Mouse (Mus musculus) neural tube, embryonic 12.5 days (tissue): ENCODE data around the gene Polrmt. TPM values are rescaled to one million over a fixed set of nuclear protein-coding genes. Genes with fewer than 3 reads are reported as not detected.
A peak's percentile ranks its signal among the peaks of the same experiment; 100 is the strongest.

Experiments
- ATAC-seq: fragments of 200-750 bp; cut with Nextera tagmentation; 2 replicates; pipeline ENCODE4 v1.8.0; 2017; ENCODE audit warnings: low read depth, mild to moderate bottlenecking, moderate TSS enrichment, moderate library complexity; ENCODE audit not compliant: low FRiP score
- H3K27ac ChIP-seq: fragments of 300-500 bp; sonication (generic); 2 replicates; pipeline ENCODE4 v1.5.1; 2016
- H3K27me3 ChIP-seq: fragments of 300-500 bp; sonication (generic); replicated peaks from 2 replicates; pipeline ENCODE4 v1.6.1; 2016; ENCODE audit warnings: mild to moderate bottlenecking
- H3K36me3 ChIP-seq: fragments of 300-500 bp; sonication (generic); 2 replicates; pipeline ENCODE4 v1.6.1; 2016; ENCODE audit warnings: mild to moderate bottlenecking
- H3K4me1 ChIP-seq: fragments of 300-500 bp; sonication (generic); 2 replicates; pipeline ENCODE4 v1.6.1; 2016
- H3K4me2 ChIP-seq: fragments of 300-500 bp; sonication (generic); replicated peaks from 2 replicates; pipeline ENCODE4 v1.6.1; 2016; ENCODE audit warnings: mild to moderate bottlenecking
- H3K4me3 ChIP-seq: fragments of 300-500 bp; sonication (generic); 2 replicates; pipeline ENCODE4 v1.5.1; 2016
- H3K9ac ChIP-seq: fragments of 300-500 bp; sonication (generic); 2 replicates; pipeline ENCODE4 v1.6.1; 2016; ENCODE audit warnings: mild to moderate bottlenecking
- H3K9me3 ChIP-seq: fragments of 300-500 bp; sonication (generic); 2 replicates; pipeline ENCODE4 v1.6.1; 2016; ENCODE audit warnings: mild to moderate bottlenecking
- WGBS: fragments of 180-500 bp; shearing (Covaris S2); methylation state at CpG from one replicate; pipeline ENCODE4 v1.1.7; 2016; 5-methylcytosine and 5-hydroxymethylcytosine counted together
- polyA plus RNA-seq: library from polyadenylated mRNA; unstranded; fragments of >200 nt; fragmentation: Nextera tagmentation; extraction: Ambion mirVana; gene quantifications from 2 replicates; pipeline ENCODE4 v1.2.1, GENCODE M21; 2016

Gene Polrmt
- polyA plus RNA-seq, 1 experiment from 2014 or later: 44.7 TPM

DNA sequence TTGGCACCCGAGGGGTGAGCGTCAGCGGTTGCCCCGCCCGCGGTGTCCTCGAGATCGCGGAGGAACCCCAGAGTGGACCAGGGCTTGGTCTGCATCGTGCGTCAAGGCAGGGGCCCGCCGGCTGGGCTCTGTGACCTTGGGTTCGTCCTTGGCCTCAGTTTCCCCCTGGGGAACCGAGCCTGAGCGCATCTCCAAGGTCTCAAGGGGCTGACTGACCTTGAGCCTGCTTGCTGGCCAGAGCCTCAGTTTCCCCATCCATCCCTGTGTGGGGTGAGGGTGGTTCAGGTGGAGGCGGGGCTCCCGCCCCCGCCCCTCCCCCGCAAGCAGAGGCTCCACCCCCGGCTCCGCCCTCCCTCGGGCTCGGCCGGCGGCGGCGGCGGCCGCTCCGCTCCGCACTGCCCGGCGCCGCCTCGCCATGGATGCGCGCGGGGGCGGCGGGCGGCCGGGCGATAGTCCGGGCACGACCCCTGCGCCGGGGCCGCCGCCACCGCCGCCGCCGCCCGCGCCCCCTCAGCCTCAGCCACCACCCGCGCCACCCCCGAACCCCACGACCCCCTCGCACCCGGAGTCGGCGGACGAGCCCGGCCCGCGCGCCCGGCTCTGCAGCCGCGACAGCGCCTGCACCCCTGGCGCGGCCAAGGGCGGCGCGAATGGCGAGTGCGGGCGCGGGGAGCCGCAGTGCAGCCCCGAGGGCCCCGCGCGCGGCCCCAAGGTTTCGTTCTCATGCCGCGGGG, 30.0 kb downstream of the Polrmt start, which contains the start of gene Hcn2:
Gene Hcn2 (plus strand): TSS at position 381 of the 734 bp plus-strand sequence.
- peak within 1 kb of the TSS; percentile 56 for H3K4me3 ChIP-seq
- H3K36me3 ChIP-seq: peaks cover 8% of the 10 kb centered on the region
- peak within 1 kb of the TSS; percentile 65 for H3K9ac ChIP-seq
- H3K4me2 ChIP-seq: peak within 1 kb of the TSS; percentile 96
- no peaks in the 10 kb centered on the region for H3K9me3 ChIP-seq
- H3K27me3 ChIP-seq: peaks cover 58% of the 10 kb centered on the region
- H3K27ac ChIP-seq: no peak within 1 kb of the TSS
- H3K4me1 ChIP-seq: peaks cover 21% of the 10 kb centered on the region
- WGBS: 1% methylated on average over 83 of the region's 91 CpGs
- ATAC-seq: peak; percentile 36; the same call in 1 of the 2 replicates

DNA sequence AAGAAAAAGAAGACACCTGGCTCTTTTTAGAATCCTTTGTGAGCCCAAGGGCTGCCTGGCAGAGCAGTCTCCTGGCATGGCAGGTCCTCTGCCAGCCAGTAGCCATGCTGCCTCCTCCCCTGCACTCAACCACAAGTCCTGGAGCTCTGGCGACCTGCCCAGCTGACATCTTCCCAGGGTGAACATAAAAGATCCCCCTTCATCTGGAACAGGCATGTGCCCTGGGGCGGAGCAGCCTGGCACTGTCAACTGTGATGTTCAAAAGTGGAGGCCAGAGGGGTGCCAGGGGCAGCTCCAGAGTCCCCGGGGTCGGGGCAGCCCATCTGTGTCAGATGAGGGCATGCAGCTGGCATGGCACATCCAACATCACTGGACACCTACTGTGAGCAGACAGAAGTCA, 31.4 kb downstream of the Polrmt start:
- 60% methylated on average over 4 of the region's 4 CpGs for WGBS
- Histone ChIP-seq H3K9ac (no peak overlapping the region), H3K27me3 (peaks cover 53% of the 10 kb centered on the region), H3K36me3 (peaks cover 22% of the 10 kb centered on the region), H3K9me3 (no peaks in the 10 kb centered on the region), H3K4me1 (peaks cover 21% of the 10 kb centered on the region), H3K4me3 (no peak overlapping the region), H3K27ac (no peak overlapping the region), H3K4me2 (no peak overlapping the region)
- no peak for ATAC-seq

DNA sequence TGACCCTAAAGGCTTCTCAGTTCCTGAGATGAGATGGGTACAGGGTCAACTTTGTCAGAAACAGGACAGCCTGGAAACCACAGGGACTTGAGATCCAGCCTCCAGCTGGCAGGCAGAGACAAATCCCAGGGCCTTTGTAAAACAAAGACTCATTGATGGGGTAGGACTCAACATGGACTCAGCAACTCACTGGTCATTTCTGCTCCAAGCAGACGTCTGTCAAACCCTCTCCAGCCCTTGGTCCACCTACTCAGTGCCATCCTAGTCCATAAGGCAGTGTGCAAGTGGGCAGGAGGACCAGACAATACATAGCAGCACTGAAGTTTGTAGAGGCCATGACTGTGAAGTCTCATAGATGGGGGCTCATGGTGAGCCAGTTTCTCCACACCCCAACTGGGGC, 33.2 kb downstream of the Polrmt start:
- ATAC-seq: no peak
- H3K4me2 ChIP-seq: no peak overlapping the region
- H3K9me3 ChIP-seq: no peaks in the 10 kb centered on the region
- H3K36me3 ChIP-seq: peaks cover 38% of the 10 kb centered on the region
- H3K4me1 ChIP-seq: peaks cover 25% of the 10 kb centered on the region
- H3K4me3 ChIP-seq: no peak overlapping the region
- H3K27ac ChIP-seq: no peak overlapping the region
- H3K27me3 ChIP-seq: peaks cover 39% of the 10 kb centered on the region
- WGBS: 45% methylated on average over 1 of the region's 1 CpGs
- H3K9ac ChIP-seq: no peak overlapping the region

DNA sequence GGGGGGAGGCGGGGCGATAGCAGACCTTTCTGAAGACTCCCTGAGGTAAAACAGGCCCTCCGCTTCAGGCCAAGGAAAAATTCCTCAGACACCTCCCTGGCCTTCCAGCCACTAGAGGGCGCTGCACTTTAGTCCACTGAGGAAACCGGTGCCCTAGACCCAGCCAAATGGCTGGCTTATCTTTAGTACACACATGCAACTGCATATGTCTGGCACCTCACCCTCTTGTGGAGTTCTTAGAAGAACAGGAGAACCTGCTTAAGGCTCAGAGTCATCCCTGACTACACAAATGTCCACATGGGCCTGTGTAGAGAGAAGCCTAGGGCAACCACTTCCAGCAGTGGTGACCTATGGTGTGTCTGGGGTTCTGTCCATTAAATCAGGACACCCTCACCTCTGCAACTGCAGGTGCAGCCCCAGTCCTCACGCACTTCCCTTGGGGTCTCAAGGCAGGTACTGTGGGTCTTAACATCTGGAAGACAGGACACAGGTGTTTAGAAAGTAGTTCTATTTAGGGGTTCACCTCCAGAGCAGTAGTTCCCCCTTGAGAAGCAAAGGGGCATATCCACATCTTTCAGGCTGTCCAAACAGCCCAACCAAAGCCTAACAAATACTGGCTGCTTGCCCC, 33.8 kb downstream of the Polrmt start:
- ATAC-seq: peak; percentile 28; the same call in 1 of the 2 replicates
- peaks cover 23% of the 10 kb centered on the region for H3K4me1 ChIP-seq
- H3K4me2 ChIP-seq: no peak overlapping the region
- no peak overlapping the region for H3K27ac ChIP-seq
- H3K4me3 ChIP-seq: no peak overlapping the region
- H3K36me3 ChIP-seq: peaks cover 38% of the 10 kb centered on the region
- no peaks in the 10 kb centered on the region for H3K9me3 ChIP-seq
- 14% methylated on average over 5 of the region's 6 CpGs for WGBS
- no peak overlapping the region for H3K9ac ChIP-seq
- H3K27me3 ChIP-seq: peaks cover 34% of the 10 kb centered on the region

DNA sequence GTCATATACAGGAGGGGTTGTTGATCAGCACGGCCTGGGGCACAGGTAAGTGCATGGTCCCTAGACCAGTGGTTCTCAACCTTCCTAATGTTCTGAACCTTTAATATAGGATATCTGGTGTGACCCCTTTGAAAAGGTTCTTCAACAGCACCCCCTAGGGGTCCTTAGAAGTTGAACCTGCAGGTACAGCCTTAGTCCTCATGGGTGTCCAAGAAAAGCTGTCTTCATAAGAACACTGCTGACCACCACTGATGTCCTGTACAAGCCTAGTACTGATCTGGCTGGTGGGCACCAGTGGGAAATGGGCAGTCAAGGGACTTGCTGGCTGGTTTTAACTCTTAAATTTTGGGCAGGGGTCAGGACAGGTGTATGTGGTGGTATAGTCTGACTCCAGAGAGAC, 34.4 kb downstream of the Polrmt start:
- ATAC-seq: 0 out of 2 replicates have a peak, but pooled peaks have one; percentile 7
- 84% methylated on average over 1 of the region's 1 CpGs for WGBS
- no peaks in the 10 kb centered on the region for H3K9me3 ChIP-seq
- no peak overlapping the region for H3K4me2 ChIP-seq
- H3K4me3 ChIP-seq: no peak overlapping the region
- no peak overlapping the region for H3K9ac ChIP-seq
- peaks cover 28% of the 10 kb centered on the region for H3K27me3 ChIP-seq
- no peak overlapping the region for H3K27ac ChIP-seq
- peaks cover 38% of the 10 kb centered on the region for H3K36me3 ChIP-seq
- peaks cover 19% of the 10 kb centered on the region for H3K4me1 ChIP-seq

DNA sequence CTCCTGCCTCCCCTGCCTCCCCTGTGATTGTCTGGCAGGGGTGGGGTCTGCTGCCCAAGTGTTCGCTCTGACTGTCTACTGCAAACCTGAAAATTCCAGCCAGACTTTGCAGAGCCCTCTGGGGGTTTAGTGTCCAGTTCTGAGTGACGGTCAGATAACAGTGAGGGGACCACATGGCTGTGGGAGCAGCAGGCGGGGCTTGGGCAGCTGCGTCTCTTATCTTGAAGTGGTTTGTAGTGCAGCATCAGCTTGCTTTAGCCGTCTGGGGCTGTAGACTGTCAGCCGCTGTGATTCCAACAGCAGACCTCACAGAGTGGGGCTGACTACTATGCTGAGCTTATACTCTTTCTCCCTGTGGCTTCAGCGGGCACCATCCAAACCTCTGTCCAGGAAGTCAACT, 37.1 kb downstream of the Polrmt start:
- H3K9ac ChIP-seq: no peak overlapping the region

DNA sequence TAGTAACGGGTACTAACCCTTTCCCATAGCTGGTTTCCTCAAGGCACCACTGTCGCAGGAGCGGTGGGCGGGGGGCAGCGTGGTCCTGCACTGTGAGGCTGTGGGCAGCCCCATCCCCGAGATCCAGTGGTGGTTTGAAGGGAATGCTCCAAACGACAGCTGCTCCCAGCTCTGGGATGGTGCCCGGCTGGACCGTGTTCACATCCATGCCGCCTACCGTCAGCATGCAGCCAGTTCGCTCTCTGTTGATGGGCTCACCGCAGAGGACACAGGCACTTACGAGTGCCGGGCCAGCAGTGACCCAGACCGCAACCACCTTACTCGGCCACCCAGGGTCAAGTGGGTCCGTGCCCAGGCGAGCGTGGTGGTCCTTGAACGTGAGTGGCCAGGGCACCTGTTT, 37.7 kb downstream of the Polrmt start:
- Histone ChIP-seq H3K36me3 (peaks cover 38% of the 10 kb centered on the region), H3K4me1 (peaks cover 31% of the 10 kb centered on the region)

More for the DNA sequence above, 37.1 kb downstream of the Polrmt start:
- no peak overlapping the region for H3K4me3 ChIP-seq
- H3K9me3 ChIP-seq: no peaks in the 10 kb centered on the region
- 85% methylated on average over 7 of the region's 7 CpGs for WGBS
- H3K27ac ChIP-seq: no peak overlapping the region
- ATAC-seq: no peak
- H3K36me3 ChIP-seq: peaks cover 38% of the 10 kb centered on the region
- H3K27me3 ChIP-seq: 0 out of 2 replicates have a peak, but pooled peaks cover 2% of the 10 kb centered on the region
- H3K4me2 ChIP-seq: no peak overlapping the region
- peaks cover 31% of the 10 kb centered on the region for H3K4me1 ChIP-seq

DNA sequence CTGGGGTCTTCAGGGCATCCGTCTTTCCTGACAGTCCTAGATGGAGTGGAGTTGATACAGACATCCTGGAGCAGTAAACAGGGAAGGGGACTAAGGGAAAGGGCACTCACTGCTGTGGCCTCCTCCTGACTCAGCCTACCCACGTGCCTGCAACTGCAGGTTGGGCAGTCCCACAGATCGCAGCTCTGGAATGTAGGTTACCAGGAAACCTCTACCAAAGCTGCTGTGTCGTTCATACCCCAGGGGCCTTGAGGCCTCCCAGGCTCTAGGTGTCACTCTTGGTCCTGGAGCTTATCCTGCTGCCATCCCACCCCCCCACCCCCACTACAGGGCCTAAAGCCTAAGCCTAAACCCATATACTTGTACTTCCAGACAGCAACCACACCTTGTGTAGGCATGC, 38.6 kb downstream of the Polrmt start:
- no peak overlapping the region for H3K4me2 ChIP-seq
- WGBS: 72% methylated on average over 4 of the region's 4 CpGs
- no peak overlapping the region for H3K27ac ChIP-seq
- no peak overlapping the region for H3K4me3 ChIP-seq
- H3K36me3 ChIP-seq: peaks cover 38% of the 10 kb centered on the region
- H3K9me3 ChIP-seq: no peaks in the 10 kb centered on the region
- no peak for ATAC-seq
- H3K9ac ChIP-seq: no peak overlapping the region
- peaks cover 31% of the 10 kb centered on the region for H3K4me1 ChIP-seq
- no peaks in the 10 kb centered on the region for H3K27me3 ChIP-seq

More for the DNA sequence above, 37.7 kb downstream of the Polrmt start:
- H3K9me3 ChIP-seq: no peaks in the 10 kb centered on the region
- H3K4me2 ChIP-seq: no peak overlapping the region
- no peak overlapping the region for H3K4me3 ChIP-seq
- WGBS: 91% methylated on average over 21 of the region's 21 CpGs
- no peak for ATAC-seq
- H3K9ac ChIP-seq: no peak overlapping the region
- H3K27me3 ChIP-seq: 0 out of 2 replicates have a peak, but pooled peaks cover under 1% of the 10 kb centered on the region
- H3K27ac ChIP-seq: no peak overlapping the region

DNA sequence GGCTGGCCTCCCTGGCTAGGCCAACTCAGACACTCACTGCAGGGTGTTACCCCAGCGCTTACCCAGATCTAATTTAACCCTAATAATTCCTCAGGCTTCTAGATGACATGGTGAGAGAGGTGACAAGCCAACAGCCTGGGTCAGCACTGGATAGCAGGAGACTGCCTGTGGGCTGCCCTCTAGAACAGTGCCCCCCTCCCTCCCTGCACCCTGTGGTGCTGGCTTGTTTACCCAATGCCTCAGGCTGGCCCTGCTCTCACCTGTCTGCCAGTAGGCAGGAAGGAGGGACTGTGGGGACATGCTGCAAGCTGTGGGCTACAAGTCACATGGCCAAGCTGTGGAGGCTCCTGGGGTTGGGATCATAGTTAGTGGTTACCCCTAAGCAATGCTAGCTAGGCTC, 39.2 kb downstream of the Polrmt start:
- H3K36me3 ChIP-seq: peaks cover 38% of the 10 kb centered on the region
- 84% methylated on average over 1 of the region's 1 CpGs for WGBS
- peaks cover 31% of the 10 kb centered on the region for H3K4me1 ChIP-seq
- ATAC-seq: no peak
- H3K27me3 ChIP-seq: no peaks in the 10 kb centered on the region
- no peaks in the 10 kb centered on the region for H3K9me3 ChIP-seq
- no peak overlapping the region for H3K9ac ChIP-seq
- H3K27ac ChIP-seq: no peak overlapping the region
- peak overlapping the region; percentile 95 for H3K4me2 ChIP-seq
- H3K4me3 ChIP-seq: no peak overlapping the region

DNA sequence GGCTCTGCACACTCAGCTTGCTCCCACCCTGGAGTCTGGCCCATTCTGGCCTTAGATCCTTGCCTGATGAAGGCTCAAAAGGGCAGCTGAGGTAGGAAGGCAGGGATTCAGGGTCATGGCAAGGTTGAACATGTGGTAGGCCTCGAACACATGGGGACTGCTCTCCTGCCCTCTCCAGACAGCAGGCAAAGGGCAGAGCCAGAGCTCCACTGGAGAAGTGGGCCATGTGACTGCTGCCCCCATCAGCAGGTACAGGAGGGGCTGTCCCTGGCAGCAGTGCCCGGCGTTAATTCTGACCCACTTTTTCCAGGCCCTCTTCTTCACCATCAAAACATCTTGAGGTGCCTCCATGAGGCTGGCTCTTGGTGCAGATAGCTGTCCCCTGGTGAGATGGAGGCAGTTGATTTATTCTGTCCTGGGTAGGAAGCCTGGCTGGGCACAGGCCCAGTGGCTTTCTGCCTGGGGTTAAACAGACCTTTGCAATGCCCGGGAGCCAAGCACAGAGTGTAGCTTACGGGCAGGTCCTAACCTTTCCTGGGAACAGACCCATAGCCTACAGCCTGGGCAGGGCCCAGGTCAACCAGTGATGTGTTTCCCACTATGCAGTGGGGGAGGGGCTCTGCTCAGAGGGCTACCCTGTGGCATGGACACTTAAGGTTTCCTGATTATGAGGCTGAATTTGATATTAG, 39.8 kb downstream of the Polrmt start:
- Histone ChIP-seq H3K4me2 (peak overlapping the region; percentile 95), H3K4me3 (peak overlapping the region; percentile 65), H3K4me1 (peaks cover 31% of the 10 kb centered on the region), H3K9ac (peak overlapping the region; percentile 80; the same call in 1 of the 2 replicates), H3K9me3 (no peaks in the 10 kb centered on the region), H3K36me3 (peaks cover 32% of the 10 kb centered on the region), H3K27me3 (no peaks in the 10 kb centered on the region), H3K27ac (no peak overlapping the region)
- ATAC-seq: no peak
- WGBS: 86% methylated on average over 5 of the region's 5 CpGs

DNA sequence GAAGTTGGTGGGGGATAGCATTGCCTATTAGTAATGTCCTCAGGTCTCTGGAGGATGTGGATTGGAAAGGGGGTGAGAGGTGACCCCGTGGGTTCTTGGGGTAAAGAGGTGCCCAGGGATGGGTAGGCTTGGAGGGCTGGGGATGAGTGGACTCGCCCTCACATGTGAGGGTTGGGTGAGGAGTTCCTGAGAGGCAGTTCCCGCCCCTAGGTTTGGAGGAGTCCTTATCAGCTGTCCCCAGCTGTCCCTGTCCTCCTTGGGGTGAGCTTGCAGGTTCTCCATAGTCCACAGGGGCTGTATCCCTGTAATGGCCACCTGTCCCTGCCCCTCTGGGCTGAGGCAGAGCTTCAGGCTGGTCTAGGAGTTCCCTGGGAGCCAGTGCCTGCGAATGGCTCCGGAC, 40.4 kb downstream of the Polrmt start:
- Histone ChIP-seq H3K27ac (no peak overlapping the region), H3K27me3 (no peaks in the 10 kb centered on the region), H3K9me3 (no peaks in the 10 kb centered on the region), H3K9ac (peak overlapping the region; percentile 80), H3K4me1 (peaks cover 31% of the 10 kb centered on the region), H3K4me3 (peak overlapping the region; percentile 65), H3K36me3 (peaks cover 26% of the 10 kb centered on the region), H3K4me2 (peak overlapping the region; percentile 95)
- WGBS: 85% methylated on average over 5 of the region's 5 CpGs
- no peak for ATAC-seq

DNA sequence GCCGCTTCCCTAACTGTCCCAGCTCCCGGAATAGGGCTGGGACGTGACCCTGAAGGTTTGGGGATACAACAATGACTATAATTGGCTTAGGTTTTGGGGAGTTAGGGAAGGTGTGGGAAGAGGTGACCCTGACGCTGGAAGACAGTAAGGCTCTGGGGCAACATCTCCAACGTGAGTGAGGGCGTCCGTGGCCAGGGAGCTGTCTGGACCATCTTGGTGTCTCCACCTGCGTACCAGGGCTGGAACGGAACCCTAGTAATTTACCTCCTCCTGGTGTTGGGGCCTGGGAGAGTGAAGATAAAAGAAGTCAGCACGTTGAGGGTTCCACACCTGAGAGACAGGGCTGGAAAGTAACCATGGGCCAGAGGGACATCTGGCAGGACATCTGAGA, 41.4 kb downstream of the Polrmt start:
- H3K27ac ChIP-seq: no peak overlapping the region
- ATAC-seq: peak; percentile 7
- H3K4me3 ChIP-seq: peak overlapping the region; percentile 65
- 8% methylated on average over 10 of the region's 10 CpGs for WGBS
- peaks cover 16% of the 10 kb centered on the region for H3K36me3 ChIP-seq
- peaks cover 31% of the 10 kb centered on the region for H3K4me1 ChIP-seq
- peak overlapping the region; percentile 95 for H3K4me2 ChIP-seq
- no peaks in the 10 kb centered on the region for H3K9me3 ChIP-seq
- H3K27me3 ChIP-seq: no peaks in the 10 kb centered on the region
- peak overlapping the region; percentile 80 for H3K9ac ChIP-seq
